Mouse (Mus musculus): ENCODE measurements around the gene Olfr1201. TPM values are rescaled to one million over a fixed set of nuclear protein-coding genes. Genes with fewer than 3 reads are reported as not detected.

Olfr1201 gene
- polyA plus RNA-seq, 1 experiment from 2014 or later = not detected

Other genes with a start within 250 kb of the Olfr1201 start
- gene Olfr1188, start 236.1 kb upstream of the Olfr1201 start, polyA plus RNA-seq (2015; fragmentation: Nextera tagmentation; extraction: Ambion mirVana) = not detected in 2 replicates
- not detected in 2 replicates for gene Olfr1189, start 206.6 kb upstream of the Olfr1201 start, polyA plus RNA-seq (2015; fragmentation: Nextera tagmentation; extraction: Ambion mirVana)
- gene Olfr1191-ps1, start 152.5 kb upstream of the Olfr1201 start, polyA plus RNA-seq (2015; fragmentation: Nextera tagmentation; extraction: Ambion mirVana) = not detected in 2 replicates
- not detected in 2 replicates for gene Olfr1192-ps1, start 144.5 kb upstream of the Olfr1201 start, polyA plus RNA-seq (2015; fragmentation: Nextera tagmentation; extraction: Ambion mirVana)
- not detected in 2 replicates for gene Olfr1193, start 117.4 kb upstream of the Olfr1201 start, polyA plus RNA-seq (2015; fragmentation: Nextera tagmentation; extraction: Ambion mirVana)
- not detected in 2 replicates for gene Olfr1195, start 103.8 kb upstream of the Olfr1201 start, polyA plus RNA-seq (2015; fragmentation: Nextera tagmentation; extraction: Ambion mirVana)
- not detected in 2 replicates for gene Olfr1196, start 88.4 kb upstream of the Olfr1201 start, polyA plus RNA-seq (2015; fragmentation: Nextera tagmentation; extraction: Ambion mirVana)
- gene Olfr1197, start 60.7 kb upstream of the Olfr1201 start, polyA plus RNA-seq (2015; fragmentation: Nextera tagmentation; extraction: Ambion mirVana) = not detected in 2 replicates
- gene Olfr1198, start 41.7 kb upstream of the Olfr1201 start, polyA plus RNA-seq (2015; fragmentation: Nextera tagmentation; extraction: Ambion mirVana) = not detected in 2 replicates
- not detected in 2 replicates for gene Olfr1199, start 32.6 kb upstream of the Olfr1201 start, polyA plus RNA-seq (2015; fragmentation: Nextera tagmentation; extraction: Ambion mirVana)
- not detected in 2 replicates for gene Olfr1200, start 22.5 kb upstream of the Olfr1201 start, polyA plus RNA-seq (2015; fragmentation: Nextera tagmentation; extraction: Ambion mirVana)
- gene Olfr1202, start 21.5 kb downstream of the Olfr1201 start, polyA plus RNA-seq (2015; fragmentation: Nextera tagmentation; extraction: Ambion mirVana) = not detected in 2 replicates
- not detected in 2 replicates for gene Olfr1205, start 36.7 kb downstream of the Olfr1201 start, polyA plus RNA-seq (2015; fragmentation: Nextera tagmentation; extraction: Ambion mirVana)
- gene Olfr1204, start 56.3 kb downstream of the Olfr1201 start, polyA plus RNA-seq (2015; fragmentation: Nextera tagmentation; extraction: Ambion mirVana) = not detected in 2 replicates
- not detected in 2 replicates for gene Olfr1206, start 70.2 kb downstream of the Olfr1201 start, polyA plus RNA-seq (2015; fragmentation: Nextera tagmentation; extraction: Ambion mirVana)
- gene Olfr1208, start 109.3 kb downstream of the Olfr1201 start, polyA plus RNA-seq (2015; fragmentation: Nextera tagmentation; extraction: Ambion mirVana) = not detected in 2 replicates
- gene Olfr1209, start 122.1 kb downstream of the Olfr1201 start, polyA plus RNA-seq (2015; fragmentation: Nextera tagmentation; extraction: Ambion mirVana) = not detected in 2 replicates
- not detected in 2 replicates for gene Olfr1211, start 145.1 kb downstream of the Olfr1201 start, polyA plus RNA-seq (2015; fragmentation: Nextera tagmentation; extraction: Ambion mirVana)
- not detected in 2 replicates for gene Olfr1212, start 160.9 kb downstream of the Olfr1201 start, polyA plus RNA-seq (2015; fragmentation: Nextera tagmentation; extraction: Ambion mirVana)
- gene Gm13762, start 187.2 kb downstream of the Olfr1201 start, polyA plus RNA-seq (2015; fragmentation: Nextera tagmentation; extraction: Ambion mirVana) = not detected in 2 replicates
- gene Olfr1214, start 199.6 kb downstream of the Olfr1201 start, polyA plus RNA-seq (2015; fragmentation: Nextera tagmentation; extraction: Ambion mirVana) = not detected in 2 replicates
- not detected in 2 replicates for gene Olfr1215, start 213.9 kb downstream of the Olfr1201 start, polyA plus RNA-seq (2015; fragmentation: Nextera tagmentation; extraction: Ambion mirVana)
- not detected in 2 replicates for gene Olfr1216, start 225.3 kb downstream of the Olfr1201 start, polyA plus RNA-seq (2015; fragmentation: Nextera tagmentation; extraction: Ambion mirVana)
- gene Olfr1217, start 239.0 kb downstream of the Olfr1201 start, polyA plus RNA-seq (2015; fragmentation: Nextera tagmentation; extraction: Ambion mirVana) = not detected in 2 replicates